Mouse (Mus musculus): ENCODE data around the gene Olfr1410. TPM values are rescaled to one million over a fixed set of nuclear protein-coding genes. Genes with fewer than 3 reads are reported as not detected.

The Olfr1410 gene
- not detected for polyA plus RNA-seq (2017; shearing (Covaris generic))

GRCm38 (mm10) chr1:92605482-92605881 is at the start of gene Olfr1410:
Gene Olfr1410 (plus strand): TSS chr1:92605782.

DNA sequence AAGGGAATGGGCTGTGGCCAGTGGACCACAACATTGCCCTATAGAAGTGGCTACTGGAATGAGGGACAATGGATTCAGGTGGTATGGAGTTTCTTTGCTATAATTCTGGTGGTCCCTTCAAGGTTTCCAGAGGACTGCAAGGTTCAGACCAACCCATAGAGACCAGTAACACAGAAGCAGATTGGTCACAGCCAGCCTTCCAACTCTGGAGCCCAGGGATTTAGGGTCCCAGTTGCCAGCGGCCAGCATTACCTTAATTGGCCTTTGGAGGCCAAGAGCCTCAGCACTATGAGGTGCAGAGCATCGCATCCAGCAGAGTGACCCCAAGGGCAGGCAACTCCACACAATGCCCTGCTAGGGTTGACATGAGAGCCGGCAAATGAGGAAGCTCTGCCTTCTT is 34.6 kb upstream of the Olfr1410 start, which contains the start of gene Olfr1413:
TSS of gene Olfr1413 (plus strand) at position 301 of the 400 bp plus-strand sequence.

GRCm38 (mm10) chr1:92585479-92585878 is 20.1 kb upstream of the Olfr1410 start, which contains the start of gene Olfr1412:
Gene Olfr1412 (plus strand): TSS chr1:92585779.

DNA sequence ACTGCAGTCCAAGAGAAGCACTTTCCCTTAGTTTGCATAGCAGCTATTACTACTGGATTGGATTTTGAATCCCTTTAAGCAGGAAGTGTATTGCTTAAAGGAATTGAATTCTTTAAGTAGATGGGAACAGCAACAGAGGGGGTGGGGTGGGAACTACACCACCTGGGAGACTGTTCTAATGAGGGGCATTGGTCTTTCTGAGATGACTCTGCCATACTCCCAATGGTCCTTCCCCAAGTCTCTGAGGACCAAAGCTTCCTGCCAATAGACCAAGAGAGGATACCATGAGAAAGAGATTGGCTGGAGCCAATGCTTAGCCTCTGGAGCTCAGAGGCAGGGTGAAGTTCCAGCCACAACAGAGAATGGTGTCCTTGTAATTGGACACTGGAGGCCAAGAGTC is 11.5 kb upstream of the Olfr1410 start, which contains the start of gene Olfr1411:
TSS of gene Olfr1411 (plus strand) at position 301 of the 400 bp plus-strand sequence.

GRCm38 (mm10) chr1:92617488-92617887 is 11.9 kb downstream of the Olfr1410 start, which contains the start of gene Olfr12:
Gene Olfr12 (plus strand): TSS chr1:92617788.

GRCm38 (mm10) chr1:92641514-92642272 is 36.1 kb downstream of the Olfr1410 start, which contains the start of gene Cops9:
Gene Cops9 (minus strand): TSS chr1:92641985.

GRCm38 (mm10) chr1:92648673-92649072 is 43.1 kb downstream of the Olfr1410 start, which contains the start of gene Otos:
Gene Otos (minus strand): TSS chr1:92648841.

Other genes starting within 250 kb of the Olfr1410 start
- 251 TPM for gene Ndufa10, start 131.9 kb upstream of the Olfr1410 start, polyA plus RNA-seq (2017; shearing (Covaris generic))
- not detected for gene Olfr1416, start 120.7 kb upstream of the Olfr1410 start, polyA plus RNA-seq (2017; shearing (Covaris generic))
- gene Olfr1415, start 109.7 kb upstream of the Olfr1410 start, polyA plus RNA-seq (2017; shearing (Covaris generic)) = not detected
- gene Olfr1414, start 87.1 kb upstream of the Olfr1410 start, polyA plus RNA-seq (2017; shearing (Covaris generic)) = not detected
- not detected for gene Olfr1413, start 34.5 kb upstream of the Olfr1410 start, polyA plus RNA-seq (2017; shearing (Covaris generic))
- not detected for gene Olfr1412, start 20.0 kb upstream of the Olfr1410 start, polyA plus RNA-seq (2017; shearing (Covaris generic))
- not detected for gene Olfr1411, start 11.4 kb upstream of the Olfr1410 start, polyA plus RNA-seq (2017; shearing (Covaris generic))
- not detected for gene Olfr12, start 12.0 kb downstream of the Olfr1410 start, polyA plus RNA-seq (2017; shearing (Covaris generic))
- 242 TPM for gene Cops9, start 36.2 kb downstream of the Olfr1410 start, polyA plus RNA-seq (2017; shearing (Covaris generic))
- gene Otos, start 43.1 kb downstream of the Olfr1410 start, polyA plus RNA-seq (2017; shearing (Covaris generic)) = 0.54 TPM
- gene Gpc1, start 225.9 kb downstream of the Olfr1410 start, polyA plus RNA-seq (2017; shearing (Covaris generic)) = 1.1 TPM